Mouse (Mus musculus) thymus, adult 2 months (tissue): ENCODE results near the gene Gprc5c.

Experiments used
- CTCF ChIP-seq: fragments of 200-500 bp; IDR thresholded peaks from 2 replicates; pipeline ENCODE4 v1.5.1; 2012; ENCODE audit warnings: mild to moderate bottlenecking, control low read depth, low read length, moderate library complexity, borderline replicate concordance; ENCODE audit not compliant: control insufficient read depth, poor library complexity, insufficient read depth; ENCODE audit errors: extremely low read depth
- POLR2A ChIP-seq: fragments of 200-500 bp; IDR thresholded peaks from 2 replicates; pipeline ENCODE4 v1.6.1; 2012; ENCODE audit warnings: mild to moderate bottlenecking, low read length, control low read depth, moderate library complexity; ENCODE audit not compliant: control insufficient read depth, poor library complexity, insufficient read depth; ENCODE audit errors: extremely low read depth

GRCm38 (mm10) chr11:114865999-114866398 is 15.0 kb downstream of the Gprc5c start:
- TF ChIP-seq CTCF (no peak), POLR2A (no peak)
